Mouse (Mus musculus) myocyte (in vitro differentiated cells): Measurements from ENCODE around the gene Carns1. TPM values are rescaled to one million over a fixed set of nuclear protein-coding genes. Genes with fewer than 3 reads are reported as not detected.

Experiments used
- H3K27me3 ChIP-seq: one replicate; pipeline ENCODE4 v1.6.1; 2011; ENCODE audit not compliant: control insufficient read depth, insufficient read depth, insufficient read length
- H3K36me3 ChIP-seq: one replicate; pipeline ENCODE4 v1.6.1; 2011; ENCODE audit not compliant: control insufficient read depth, insufficient read depth
- H3K4me2 ChIP-seq: one replicate; pipeline ENCODE4 v1.6.1; 2011; ENCODE audit warnings: low read depth, control low read depth
- H3K4me3 ChIP-seq: one replicate; pipeline ENCODE4 v1.5.1; 2011; ENCODE audit warnings: mild to moderate bottlenecking, control low read depth, moderate library complexity
- H3K79me2 ChIP-seq: one replicate; pipeline ENCODE4 v1.6.1; 2011; ENCODE audit not compliant: control insufficient read depth, insufficient read depth
- H3ac ChIP-seq: one replicate; pipeline ENCODE4 v1.6.1; 2011; ENCODE audit not compliant: control insufficient read depth, insufficient read length
- CEBPB ChIP-seq: IDR thresholded peaks from 2 replicates; pipeline ENCODE4 v1.6.1; 2011; ENCODE audit warnings: mild to moderate bottlenecking, moderate library complexity; ENCODE audit not compliant: poor library complexity, insufficient read depth, severe bottlenecking
- E2F4 ChIP-seq: IDR thresholded peaks from one replicate; pipeline ENCODE4 v1.6.1; 2011; ENCODE audit warnings: mild to moderate bottlenecking, control low read depth, moderate library complexity; ENCODE audit not compliant: insufficient read depth
- MAX ChIP-seq: IDR thresholded peaks from one replicate; pipeline ENCODE4 v1.6.1; 2011; ENCODE audit warnings: low read depth, mild to moderate bottlenecking, control low read depth
- MYOD1 ChIP-seq, 3 experiments: IDR thresholded peaks; one replicate each; pipeline ENCODE4 v1.6.1; 2011; ENCODE audit warnings: control low read depth in 2 of 3, low read depth in 2 of 3, mild to moderate bottlenecking in 2 of 3, moderate library complexity in 1 of 3; ENCODE audit not compliant: insufficient read length in 2 of 3, control insufficient read depth in 1 of 3
- MYOG ChIP-seq, 3 experiments: IDR thresholded peaks; one replicate each; pipeline ENCODE4 v1.6.1; 2011; ENCODE audit warnings: control low read depth in 2 of 3, low read depth in 2 of 3, mild to moderate bottlenecking in 2 of 3; ENCODE audit not compliant: insufficient read length in 2 of 3, control insufficient read depth in 1 of 3, insufficient read depth in 1 of 3
- POLR2A ChIP-seq: IDR thresholded peaks from one replicate; pipeline ENCODE4 v1.6.1; 2011; ENCODE audit warnings: low read depth, mild to moderate bottlenecking, control low read depth, moderate library complexity; ENCODE audit not compliant: insufficient read length
- POLR2AphosphoS2 ChIP-seq: IDR thresholded peaks from one replicate; pipeline ENCODE4 v1.6.1; 2011; ENCODE audit warnings: low read depth, control low read depth; ENCODE audit not compliant: insufficient read length
- REST ChIP-seq: IDR thresholded peaks from one replicate; pipeline ENCODE4 v1.6.1; 2011; ENCODE audit warnings: mild to moderate bottlenecking, control low read depth, moderate library complexity; ENCODE audit not compliant: insufficient read depth, insufficient read length
- SRF ChIP-seq: IDR thresholded peaks from one replicate; pipeline ENCODE4 v1.6.1; 2011; ENCODE audit warnings: low read depth; ENCODE audit not compliant: control insufficient read depth, insufficient read length
- TCF12 ChIP-seq: IDR thresholded peaks from one replicate; pipeline ENCODE4 v1.6.1; 2011; ENCODE audit warnings: mild to moderate bottlenecking, control low read depth; ENCODE audit not compliant: poor library complexity, insufficient read depth, severe bottlenecking
- TCF3 ChIP-seq: IDR thresholded peaks from one replicate; pipeline ENCODE4 v1.6.1; 2011; ENCODE audit warnings: low read depth, control low read depth; ENCODE audit not compliant: insufficient read length
- USF1 ChIP-seq: IDR thresholded peaks from one replicate; pipeline ENCODE4 v1.6.1; 2011; ENCODE audit warnings: low read depth, mild to moderate bottlenecking, control low read depth, moderate library complexity
- polyA plus RNA-seq: library from polyadenylated mRNA; unstranded; fragments of >200 nt; fragmentation: generic; extraction: Trizol; gene quantifications from one replicate; pipeline ENCODE4 v1.2.1, GENCODE M21; 2012; ENCODE audit warnings: missing spikeins

The Carns1 gene
- polyA plus RNA-seq: 8.2 TPM

DNA sequence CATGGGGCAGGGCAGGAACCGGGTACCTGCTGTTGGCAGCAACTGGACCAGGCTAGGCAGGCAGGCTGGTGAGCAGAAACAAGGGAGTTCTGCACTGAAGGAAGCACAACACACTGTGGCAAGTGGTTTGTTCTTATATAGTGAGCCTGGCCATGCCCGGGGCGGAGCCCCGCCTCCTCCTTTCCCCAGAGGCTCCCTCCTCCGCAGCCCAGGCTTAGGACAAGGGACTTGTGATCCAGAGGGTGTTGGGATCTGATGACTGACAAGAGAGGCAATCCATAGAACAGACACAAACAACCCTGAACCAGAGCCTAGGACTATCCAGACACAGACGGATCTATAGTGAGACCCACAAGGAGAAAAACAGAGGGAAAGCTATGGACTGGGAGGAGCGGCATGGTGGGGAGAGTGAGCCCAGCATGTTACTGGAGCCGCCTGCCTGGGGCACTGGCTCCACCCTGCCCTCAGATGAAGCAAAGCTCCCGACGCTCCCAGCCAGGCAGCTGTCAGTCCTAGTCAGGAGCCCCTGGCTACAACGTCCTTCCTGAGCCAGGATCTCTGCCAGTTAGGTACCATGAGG is at the start of gene Carns1:
TSS of gene Carns1 (minus strand) at position 112 of the 580 bp plus-strand sequence.
- Histone ChIP-seq H3K79me2 (no peaks in the 10 kb centered on the region), H3K4me3 (peak within 1 kb of the TSS; percentile 27), H3K4me2 (peak within 1 kb of the TSS; percentile 98), H3K27me3 (no peaks in the 10 kb centered on the region), H3K36me3 (no peaks in the 10 kb centered on the region), H3ac (peak within 1 kb of the TSS; percentile 16)
- peak; percentile 88 for TF ChIP-seq POLR2AphosphoS2
- no peak for TF ChIP-seq E2F4
- peak; percentile 88 for TF ChIP-seq POLR2A
- peak in 2 of 3 experiments; percentile 60 to 86 for TF ChIP-seq MYOD1 (IDR thresholded peaks at IDR 0.05; ENCODE audit: control insufficient read depth in 1 of 3, insufficient read length in 2 of 3, low read depth in 2 of 3)
- TF ChIP-seq MYOG (IDR thresholded peaks at IDR 0.05; ENCODE audit: control insufficient read depth in 1 of 3, insufficient read depth in 1 of 3, insufficient read length in 2 of 3, low read depth in 2 of 3): peak in 1 of 3 experiments; percentile 83

DNA sequence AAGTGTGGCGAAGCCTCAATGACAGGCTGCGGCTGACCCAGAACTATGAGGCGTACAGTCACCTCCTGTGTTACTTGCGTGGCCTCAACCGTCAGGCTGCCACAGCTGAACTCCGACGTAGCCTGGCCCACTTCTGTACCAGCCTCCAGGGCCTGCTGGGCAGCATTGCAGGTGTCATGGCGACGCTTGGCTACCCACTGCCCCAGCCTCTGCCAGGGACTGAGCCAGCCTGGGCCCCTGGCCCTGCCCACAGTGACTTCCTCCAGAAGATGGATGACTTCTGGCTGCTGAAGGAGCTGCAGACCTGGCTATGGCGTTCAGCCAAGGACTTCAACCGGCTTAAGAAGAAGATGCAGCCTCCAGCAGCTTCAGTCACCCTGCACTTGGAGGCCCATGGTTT is 46.9 kb upstream of the Carns1 start:
- peaks cover 20% of the 10 kb centered on the region for H3K79me2 ChIP-seq
- no peaks in the 10 kb centered on the region for H3K36me3 ChIP-seq
- TF ChIP-seq POLR2A (no peak), REST (no peak), MYOD1 (IDR thresholded peaks at IDR 0.05; ENCODE audit: control insufficient read depth in 1 of 3, insufficient read length in 2 of 3, low read depth in 2 of 3) (no peak), MAX (no peak), USF1 (no peak), SRF (no peak), POLR2AphosphoS2 (no peak)
- H3K4me2 ChIP-seq: no peak overlapping the region
- H3K27me3 ChIP-seq: no peaks in the 10 kb centered on the region
- H3ac ChIP-seq: no peak overlapping the region
- H3K4me3 ChIP-seq: no peak overlapping the region

DNA sequence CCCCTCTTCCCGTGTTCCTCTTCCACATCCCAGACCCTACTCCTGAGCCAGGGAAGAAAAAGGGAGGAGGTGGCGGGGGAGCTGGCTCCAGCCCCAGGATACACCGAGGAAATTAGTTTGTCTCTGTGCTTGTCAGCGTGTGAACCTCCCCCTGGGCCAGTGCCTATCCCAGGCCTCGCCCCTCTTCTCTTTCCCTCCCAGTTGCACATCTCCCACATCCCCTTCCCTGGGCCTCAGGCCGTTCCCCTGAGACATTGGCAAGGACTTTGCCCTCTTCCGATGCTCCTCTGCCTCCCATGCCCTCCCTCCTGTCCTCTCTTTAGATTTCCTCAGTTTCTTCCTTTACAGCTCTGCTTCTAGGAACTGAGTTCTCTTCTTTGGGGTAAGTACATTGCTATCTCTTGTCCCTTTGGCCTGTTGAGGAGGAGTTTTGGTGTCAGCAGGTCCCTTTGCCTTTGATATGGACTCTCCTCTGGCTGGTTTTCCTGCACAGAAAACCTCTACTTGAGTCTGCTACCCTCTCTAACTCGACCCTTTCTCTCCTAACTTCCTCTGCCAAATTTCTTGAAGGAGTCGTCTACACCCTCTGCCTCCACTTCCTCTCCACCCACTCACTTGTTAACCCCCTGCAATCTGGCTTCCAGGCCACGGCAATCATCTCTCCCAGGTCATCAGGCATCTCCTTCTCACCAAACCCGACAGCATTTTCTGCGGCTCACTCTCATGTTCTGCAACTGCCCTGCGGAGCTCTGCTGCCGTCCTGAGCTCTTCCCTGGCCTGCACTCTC is 45.9 kb upstream of the Carns1 start:
- H3K4me2 ChIP-seq: no peak overlapping the region

DNA sequence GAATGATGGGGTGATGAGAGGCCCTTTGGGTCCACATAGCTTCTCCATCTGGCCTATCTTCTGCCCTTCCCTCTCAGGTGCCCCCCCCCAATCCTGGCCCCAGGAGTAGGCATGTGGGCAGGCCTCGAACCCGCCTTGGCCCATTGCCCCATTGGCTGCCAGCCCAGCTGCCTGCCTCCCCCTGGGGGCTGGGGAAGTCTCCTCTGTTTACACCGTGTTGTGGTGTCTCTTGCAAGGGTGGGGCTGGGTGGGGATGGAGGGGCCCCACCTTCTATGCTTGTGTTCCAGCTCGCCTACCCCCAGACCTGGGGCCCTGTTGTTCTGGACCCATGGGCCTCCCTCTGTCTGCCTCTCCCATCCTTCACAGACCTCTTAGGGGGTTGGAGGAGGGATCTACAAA is 45.1 kb upstream of the Carns1 start:
- peaks cover 36% of the 10 kb centered on the region for H3K79me2 ChIP-seq
- no peaks in the 10 kb centered on the region for H3K36me3 ChIP-seq
- H3K4me2 ChIP-seq: no peak overlapping the region
- H3K27me3 ChIP-seq: no peaks in the 10 kb centered on the region
- no peak overlapping the region for H3K4me3 ChIP-seq
- H3ac ChIP-seq: no peak overlapping the region
- TF ChIP-seq REST (no peak), POLR2A (no peak), MYOG (IDR thresholded peaks at IDR 0.05; ENCODE audit: control insufficient read depth in 1 of 3, insufficient read depth in 1 of 3, insufficient read length in 2 of 3, low read depth in 2 of 3) (no peak), TCF3 (no peak), CEBPB (no peak)

More for the DNA sequence above, 45.9 kb upstream of the Carns1 start:
- H3ac ChIP-seq: no peak overlapping the region
- H3K27me3 ChIP-seq: no peaks in the 10 kb centered on the region
- H3K4me3 ChIP-seq: no peak overlapping the region
- H3K79me2 ChIP-seq: peaks cover 29% of the 10 kb centered on the region
- TF ChIP-seq SRF (no peak), MYOD1 (IDR thresholded peaks at IDR 0.05; ENCODE audit: control insufficient read depth in 1 of 3, insufficient read length in 2 of 3, low read depth in 2 of 3) (no peak), E2F4 (no peak), USF1 (no peak), CEBPB (no peak), TCF12 (no peak), POLR2A (no peak), MAX (no peak), TCF3 (no peak), MYOG (IDR thresholded peaks at IDR 0.05; ENCODE audit: control insufficient read depth in 1 of 3, insufficient read depth in 1 of 3, insufficient read length in 2 of 3, low read depth in 2 of 3) (no peak), POLR2AphosphoS2 (no peak), REST (no peak)
- no peaks in the 10 kb centered on the region for H3K36me3 ChIP-seq

DNA sequence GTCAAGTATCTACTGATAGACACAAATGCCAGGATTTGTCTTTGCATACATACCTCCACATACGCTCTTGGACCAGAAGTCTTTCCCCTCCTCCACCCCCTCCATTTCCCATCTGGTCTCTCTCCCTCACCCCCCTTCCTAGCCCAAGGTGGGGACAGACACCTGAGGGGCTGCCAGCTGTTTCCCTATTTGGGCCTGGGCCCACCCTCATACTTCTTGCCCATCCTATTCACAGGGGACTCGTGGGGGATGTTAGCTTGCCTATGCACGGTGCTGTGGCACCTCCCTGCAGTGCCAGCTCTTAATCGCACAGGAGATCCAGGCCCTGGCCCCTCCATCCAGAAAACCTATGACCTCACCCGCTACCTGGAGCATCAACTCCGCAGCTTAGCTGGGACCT is 44.7 kb upstream of the Carns1 start:
- TF ChIP-seq MYOG (IDR thresholded peaks at IDR 0.05; ENCODE audit: control insufficient read depth in 1 of 3, insufficient read depth in 1 of 3, insufficient read length in 2 of 3, low read depth in 2 of 3) (no peak), SRF (no peak), USF1 (no peak), TCF12 (no peak), TCF3 (no peak), POLR2AphosphoS2 (no peak), MYOD1 (IDR thresholded peaks at IDR 0.05; ENCODE audit: control insufficient read depth in 1 of 3, insufficient read length in 2 of 3, low read depth in 2 of 3) (no peak), POLR2A (no peak), REST (no peak), CEBPB (no peak), E2F4 (no peak), MAX (no peak)
- Histone ChIP-seq H3K4me3 (no peak overlapping the region), H3K79me2 (peaks cover 37% of the 10 kb centered on the region), H3K36me3 (no peaks in the 10 kb centered on the region), H3K27me3 (no peaks in the 10 kb centered on the region), H3K4me2 (no peak overlapping the region), H3ac (no peak overlapping the region)
